Mouse (Mus musculus) spleen, adult 18-20 months (tissue): Measurements from ENCODE around the gene Pmm1.
A peak's percentile ranks its signal among the peaks of the same experiment; 100 is the strongest.
"Not testable (repeated sequence)": the region's sequence is repeated elsewhere in the genome, so short reads cannot be mapped to it uniquely, and the experiment has no call there.

Experiments used
- DNase-seq, 2 experiments: peaks; one replicate each; pipeline ENCODE4 v3.0.0; 2022; ENCODE audit warnings: mixed read lengths in 2 of 2

The Pmm1 gene

GRCm38 (mm10) chr15:81925760-81926445 lies 34.8 kb downstream of the Pmm1 start, which contains the start of gene Polr3h:
Gene Polr3h (minus strand): TSS chr15:81926240.
- peak; percentile 93 to 94 for DNase-seq

DNA sequence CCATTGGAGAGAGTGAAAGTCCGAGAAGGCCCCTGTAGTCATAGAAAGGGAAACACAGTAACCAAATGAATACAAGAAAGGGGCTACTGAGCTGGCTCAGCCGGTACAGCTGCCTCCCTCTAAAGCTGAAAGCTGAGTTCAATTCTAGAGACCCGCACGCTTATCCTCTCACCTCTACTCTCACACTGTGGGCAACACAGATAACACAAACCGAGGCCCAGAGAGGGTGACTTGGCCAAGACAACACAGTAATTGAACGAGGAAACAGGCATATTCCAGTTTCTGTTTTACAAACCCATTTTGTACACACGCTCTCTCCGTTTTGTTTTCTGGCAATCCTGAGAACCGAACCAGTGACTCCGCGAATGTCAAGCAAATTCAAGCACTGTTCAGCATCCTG lies 35.8 kb downstream of the Pmm1 start:
- DNase-seq, result no peak

DNA sequence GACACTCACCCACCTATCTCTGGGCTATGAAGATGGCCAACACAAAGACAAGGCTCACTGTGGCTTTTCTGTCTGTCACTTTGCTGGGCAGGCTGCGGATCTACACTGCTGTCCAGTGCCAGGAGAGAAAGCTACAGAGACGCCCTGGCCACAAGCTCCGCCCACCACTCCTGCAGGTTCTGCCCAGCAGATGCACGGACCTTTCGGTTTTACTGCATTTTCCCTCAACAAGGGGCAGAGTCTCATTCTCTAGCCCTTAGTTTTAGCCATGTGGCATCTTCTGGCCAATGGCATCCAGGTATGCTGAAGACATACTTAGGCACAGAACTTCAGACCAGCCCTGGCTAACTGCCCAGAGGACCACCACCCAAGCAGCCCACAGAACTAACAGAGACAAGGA lies 39.5 kb downstream of the Pmm1 start:
- no peak for DNase-seq

- DNase-seq, result no peak
Observed at GRCm38 (mm10) chr15:81920546-81921217, 40.0 kb downstream of the Pmm1 start.

DNA sequence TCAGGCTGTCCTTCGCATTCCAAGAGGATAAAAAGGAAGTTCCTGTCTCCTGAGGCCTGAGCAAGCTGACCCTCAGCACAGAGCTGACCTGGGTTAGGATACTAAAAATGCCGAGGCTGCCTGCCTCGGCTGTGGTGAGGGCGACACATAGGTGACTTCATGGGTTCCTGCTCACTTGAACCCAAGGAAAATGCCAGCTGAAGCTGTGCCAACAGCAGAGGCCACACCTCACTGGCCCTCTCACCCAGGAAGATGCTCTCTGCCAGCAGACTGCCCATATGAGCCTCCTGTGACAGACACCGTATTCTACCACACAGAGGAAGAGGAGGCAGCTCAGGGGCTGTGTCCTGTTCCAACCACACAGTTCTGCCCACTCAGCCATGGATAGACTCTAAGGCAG lies 41.7 kb downstream of the Pmm1 start:
- DNase-seq, result no peak

DNA sequence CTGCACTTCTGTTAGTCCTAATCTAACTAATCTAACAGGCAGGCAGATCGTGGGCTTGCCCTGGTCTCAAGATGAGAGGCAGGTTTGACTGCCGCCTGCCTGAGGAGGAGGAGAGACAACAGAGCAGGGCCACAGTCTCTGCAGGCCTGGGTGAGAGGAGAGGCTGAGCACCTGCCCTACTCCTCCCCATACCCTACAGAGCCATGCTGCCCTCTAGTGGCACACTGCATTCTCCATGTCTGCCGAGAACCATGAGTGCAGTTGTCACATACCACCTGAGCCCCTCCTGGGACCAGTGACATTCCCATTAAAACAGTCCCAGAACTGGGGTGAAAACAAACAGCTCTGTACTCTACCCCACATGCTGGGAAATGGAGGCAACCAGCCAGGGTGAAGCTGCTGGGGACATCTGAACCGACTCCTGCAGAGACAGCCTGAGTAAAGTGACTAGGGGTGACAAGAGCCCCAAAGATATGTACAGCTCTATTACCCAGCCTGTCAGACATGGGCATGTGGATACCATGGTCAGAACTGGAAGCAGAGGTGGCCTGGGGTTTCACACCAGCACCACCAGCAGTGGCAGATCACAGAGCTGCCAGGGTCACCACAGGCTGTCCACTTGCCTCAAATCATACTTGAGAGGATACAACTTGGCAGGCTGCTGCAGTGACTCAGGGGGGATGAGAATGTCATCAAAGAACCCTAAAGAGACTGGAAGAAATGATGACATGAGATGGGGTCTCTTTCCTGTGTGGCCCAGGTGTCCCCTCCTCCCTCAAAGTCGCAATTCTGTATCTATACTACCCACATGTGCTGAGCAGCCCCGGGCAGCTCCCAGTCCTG lies 42.9 kb downstream of the Pmm1 start:
- peak; percentile 46 to 79 for DNase-seq

DNA sequence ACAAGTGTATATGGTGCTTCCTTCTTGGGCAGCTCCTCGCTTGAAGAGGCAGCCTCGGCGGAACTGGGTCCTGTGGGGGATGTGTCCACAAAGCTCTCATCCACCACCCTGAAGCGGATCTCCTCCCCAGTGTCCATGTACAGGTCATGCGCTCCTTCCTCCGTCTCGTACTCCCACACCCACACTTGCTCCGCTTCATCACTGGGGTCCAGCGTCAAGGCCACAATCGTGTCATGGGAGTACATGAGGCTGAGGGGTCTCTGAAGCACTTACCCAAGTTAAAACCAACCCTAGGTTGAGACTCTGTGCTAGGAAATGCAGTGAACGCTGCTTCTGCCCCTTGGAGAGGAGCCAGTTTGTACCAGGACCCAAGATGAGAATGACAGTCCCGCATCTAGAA lies 43.5 kb downstream of the Pmm1 start:
- DNase-seq, result no peak

- no peak for DNase-seq
Observed at GRCm38 (mm10) chr15:81915663-81916062, 45.1 kb downstream of the Pmm1 start.

DNA sequence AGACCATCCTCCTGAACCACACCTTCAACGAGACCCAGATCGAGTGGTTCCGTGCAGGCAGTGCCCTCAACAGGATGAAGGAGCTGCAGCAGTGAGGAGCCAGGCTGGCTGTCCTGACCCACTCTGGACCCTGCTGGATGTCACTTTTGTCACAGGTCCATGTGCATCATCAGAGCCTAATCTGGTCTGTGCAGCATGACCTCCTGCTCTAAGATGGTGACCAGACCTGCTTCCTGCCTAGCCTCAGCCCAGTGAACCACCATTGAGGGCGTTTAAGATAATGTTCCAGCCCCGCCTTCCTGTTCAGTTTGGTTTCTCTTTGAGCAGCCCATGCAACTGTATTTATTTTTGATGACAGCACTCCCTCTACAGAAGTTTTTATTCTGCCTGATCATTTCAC lies 46.1 kb downstream of the Pmm1 start:
- DNase-seq, result no peak

DNA sequence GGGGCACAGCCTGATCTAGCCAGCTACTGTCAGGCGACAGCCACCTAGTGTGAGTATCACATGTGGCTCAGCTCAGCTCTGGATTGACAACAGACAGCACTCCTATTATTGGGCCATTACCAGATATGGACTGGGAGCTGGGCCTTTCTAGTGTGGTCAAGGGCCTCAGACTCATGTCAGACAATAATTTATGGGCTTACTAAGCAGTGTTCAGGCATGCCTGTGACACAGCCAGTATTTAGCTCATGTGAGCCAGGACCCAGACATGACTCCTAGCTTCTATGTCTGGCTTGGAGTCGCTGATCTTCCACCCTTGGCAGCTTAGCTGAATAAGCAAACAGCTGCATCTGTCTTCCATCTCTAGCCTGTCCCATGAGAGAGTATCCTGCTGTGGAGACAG lies 48.2 kb downstream of the Pmm1 start:
- no peak for DNase-seq

- not testable (repeated sequence) for DNase-seq
Observed at GRCm38 (mm10) chr15:81908767-81909166, 52.0 kb downstream of the Pmm1 start.

DNA sequence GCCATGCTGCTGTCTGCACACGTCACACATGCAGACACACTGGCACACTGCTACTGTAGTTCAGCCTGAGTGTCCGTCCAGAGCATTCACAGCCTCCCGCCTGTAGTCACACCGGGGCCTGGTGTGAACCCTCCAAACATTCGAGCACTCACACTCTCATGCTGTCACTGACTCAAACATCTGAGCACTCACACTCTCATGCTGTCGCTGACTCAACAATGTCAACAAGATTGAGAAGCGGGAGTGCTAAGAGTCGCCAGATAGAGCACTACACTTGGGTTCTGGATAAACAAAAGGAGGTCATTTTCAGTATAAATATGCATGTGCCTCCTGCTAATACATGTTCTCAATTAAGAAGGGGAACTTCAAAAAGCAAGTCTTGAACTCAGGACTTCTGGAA lies 52.8 kb downstream of the Pmm1 start:
- DNase-seq, result no peak

GRCm38 (mm10) chr15:81904939-81905338 lies 55.8 kb downstream of the Pmm1 start:
- DNase-seq, result peak; percentile 21 to 69
